Mouse (Mus musculus): Measurements from ENCODE around the gene Sfmbt2.
A peak's percentile ranks its signal among the peaks of the same experiment; 100 is the strongest.

Gene Sfmbt2

DNA sequence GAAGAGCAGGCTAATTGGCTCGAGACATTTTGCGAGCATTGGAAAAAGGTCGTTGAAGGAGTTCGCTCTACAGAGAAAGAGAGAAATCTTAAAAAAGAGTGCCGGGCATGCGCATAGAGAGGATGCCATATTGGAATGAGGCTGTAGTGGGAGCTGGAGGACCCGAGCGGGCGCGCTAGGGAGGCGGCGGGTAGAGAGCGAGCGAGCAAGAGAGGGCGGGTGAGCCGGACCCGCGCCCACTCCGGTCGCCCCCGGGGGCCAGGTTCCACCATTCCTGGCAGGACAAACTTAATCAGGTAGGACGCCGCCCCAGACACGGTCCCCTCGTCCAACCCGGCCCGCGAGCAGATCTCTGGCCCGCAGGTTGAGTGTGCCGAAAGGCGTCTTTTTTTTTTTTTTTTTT lies 2.0 kb downstream of the Sfmbt2 start:
- DNase-seq (ENCODE audit: low read depth, low spot score) = peak; percentile 75

DNA sequence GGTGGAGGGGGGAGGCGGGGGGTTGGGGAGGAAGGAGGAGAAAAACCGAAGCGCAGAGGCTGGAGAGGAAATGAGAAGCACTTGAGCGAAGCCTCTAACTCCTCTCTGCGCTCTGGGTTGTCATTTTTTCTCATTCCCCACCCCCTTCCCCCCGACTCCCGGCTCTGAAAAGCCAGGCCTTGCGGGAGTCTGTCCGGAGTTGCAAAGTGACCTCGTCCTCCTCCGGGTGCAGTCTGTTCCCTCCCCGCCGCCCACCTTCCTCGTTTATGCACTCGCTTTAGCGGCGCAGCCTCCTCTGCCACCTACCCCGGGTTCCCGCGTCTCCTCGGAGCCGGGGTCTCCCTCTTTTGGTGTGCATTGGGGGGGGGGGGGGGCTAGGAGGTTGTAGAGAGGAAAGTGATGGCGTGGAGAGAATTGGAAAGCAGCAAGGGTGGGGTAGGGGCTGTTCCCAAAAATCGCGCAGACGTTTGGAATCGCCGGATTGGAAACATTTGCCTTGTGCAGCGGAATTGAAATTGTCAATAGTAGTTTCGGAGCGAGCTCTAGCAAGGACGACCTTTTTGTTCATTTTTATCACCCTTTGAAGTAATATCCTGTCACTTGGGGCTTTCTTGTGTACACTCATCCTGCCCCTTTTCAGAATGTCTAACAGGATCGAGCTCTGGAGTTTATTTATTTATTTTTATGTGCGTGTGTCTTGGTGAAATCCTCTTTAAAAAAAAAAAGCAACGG lies 2.6 kb downstream of the Sfmbt2 start:
- peak; percentile 32 for DNase-seq (ENCODE audit: low read depth, low spot score)

DNA sequence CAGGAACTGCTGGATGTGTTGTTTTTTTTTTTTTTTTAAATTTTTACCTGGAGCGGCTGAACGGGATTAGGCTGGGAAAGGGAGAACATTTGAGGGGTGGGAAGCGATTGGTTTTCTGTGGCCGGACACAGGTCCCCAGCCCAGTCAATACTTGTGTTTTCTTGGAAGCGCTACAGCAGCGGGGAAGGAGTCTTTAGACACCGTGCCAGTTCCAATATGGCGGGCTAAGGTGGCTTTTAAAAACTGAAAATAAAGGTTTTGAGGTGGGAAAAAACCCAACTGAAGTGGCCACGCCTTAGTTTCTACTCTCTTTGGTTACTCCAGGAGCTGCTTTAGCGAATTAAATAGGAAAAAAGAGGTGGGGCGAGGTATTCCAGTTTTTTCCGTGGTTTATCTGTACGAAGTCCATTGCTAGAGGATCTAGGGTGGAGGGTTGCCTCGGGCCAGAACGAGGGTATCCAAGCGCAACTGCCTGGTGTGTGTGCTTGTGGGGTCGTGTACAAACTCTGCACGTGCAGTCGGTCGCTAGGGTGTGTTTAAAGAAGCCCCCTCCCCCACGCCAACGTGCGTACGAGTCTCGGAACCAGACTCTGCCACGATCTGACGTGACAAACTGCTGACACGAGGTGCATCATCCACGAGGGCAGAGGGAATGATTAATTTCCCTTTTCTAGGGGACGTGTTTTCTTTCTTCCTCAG lies 3.3 kb downstream of the Sfmbt2 start:
- DNase-seq (ENCODE audit: low read depth, low spot score) = peak; percentile 14

DNA sequence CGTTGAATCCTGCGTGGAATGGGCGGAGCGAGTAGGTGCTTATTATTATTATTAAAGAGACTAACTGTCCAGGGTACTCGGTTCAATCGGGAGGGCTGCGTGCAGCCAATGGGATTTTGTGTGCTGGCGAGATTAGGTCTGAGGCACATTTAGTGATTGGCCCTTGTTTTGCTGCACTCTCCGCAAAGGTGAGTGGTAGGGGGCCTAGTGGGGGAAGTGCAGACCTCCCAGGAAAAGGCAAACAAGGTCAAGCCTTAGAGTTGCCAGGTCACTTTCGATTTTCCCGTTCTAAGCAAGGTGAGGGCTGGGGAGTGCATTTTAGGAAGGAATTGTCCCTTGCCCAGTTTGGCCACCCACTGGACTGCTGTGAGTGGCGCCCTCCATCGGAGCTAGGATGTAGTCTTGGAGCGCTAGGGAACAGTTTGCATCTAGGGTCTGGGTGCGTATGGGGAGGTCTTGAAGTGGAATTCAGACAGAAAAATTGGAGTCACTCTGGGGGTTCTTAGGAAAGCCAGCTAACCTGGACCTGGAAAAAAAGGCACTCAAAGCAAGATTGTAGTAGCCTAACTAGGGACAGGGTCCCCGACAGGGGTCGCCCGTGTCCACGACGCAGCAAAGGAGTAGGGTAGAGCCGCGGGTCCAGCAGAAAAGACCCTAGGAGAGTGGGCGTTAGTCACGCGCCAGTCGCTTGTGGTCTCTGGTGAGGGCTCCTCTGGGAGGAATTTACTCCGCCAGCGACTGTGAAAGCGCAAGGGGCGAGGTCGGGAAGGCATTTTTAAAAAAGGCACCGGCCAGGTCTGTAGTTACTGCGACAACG lies 4.1 kb downstream of the Sfmbt2 start:
- DNase-seq (ENCODE audit: low read depth, low spot score) = peak; percentile 71

DNA sequence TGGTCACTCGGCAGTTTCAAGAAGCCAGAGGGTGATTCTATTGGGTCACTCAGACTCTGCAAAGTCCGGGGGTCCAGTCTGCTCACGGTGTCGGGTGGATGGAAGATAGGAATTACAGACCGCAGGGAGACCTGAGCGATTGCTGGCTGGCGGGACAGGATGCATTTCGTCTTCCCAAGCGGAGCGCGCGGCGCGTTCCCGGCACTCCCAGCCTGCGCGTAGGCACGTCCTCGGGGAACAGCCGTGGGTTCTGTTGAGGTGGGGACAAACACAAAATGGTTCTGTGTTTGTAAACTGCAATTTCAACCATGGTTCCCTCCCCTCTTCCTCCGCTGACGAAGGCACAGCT lies 4.7 kb downstream of the Sfmbt2 start:
- peak; percentile 13 for DNase-seq (ENCODE audit: low read depth, low spot score)

DNA sequence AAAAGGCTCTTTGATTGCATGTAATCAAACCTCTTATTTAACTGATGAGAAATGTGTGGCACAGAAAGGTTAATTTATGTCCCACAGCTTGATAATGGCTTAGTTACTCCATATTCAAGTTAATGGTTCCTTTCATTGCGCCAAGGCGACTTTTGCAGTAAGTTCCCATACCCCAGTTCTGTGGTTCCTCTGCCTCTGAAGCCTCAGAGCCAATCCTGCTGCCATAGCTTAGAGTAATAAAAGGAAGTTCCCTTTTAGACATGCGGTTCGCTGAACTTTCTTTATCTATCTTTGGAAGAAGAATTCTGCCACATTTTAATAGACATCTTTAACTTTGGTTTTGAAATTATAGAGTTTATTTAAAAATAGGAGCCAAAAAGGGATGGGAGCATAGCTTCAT lies 19.7 kb downstream of the Sfmbt2 start:
- DNase-seq (ENCODE audit: low read depth, low spot score) = no peak

DNA sequence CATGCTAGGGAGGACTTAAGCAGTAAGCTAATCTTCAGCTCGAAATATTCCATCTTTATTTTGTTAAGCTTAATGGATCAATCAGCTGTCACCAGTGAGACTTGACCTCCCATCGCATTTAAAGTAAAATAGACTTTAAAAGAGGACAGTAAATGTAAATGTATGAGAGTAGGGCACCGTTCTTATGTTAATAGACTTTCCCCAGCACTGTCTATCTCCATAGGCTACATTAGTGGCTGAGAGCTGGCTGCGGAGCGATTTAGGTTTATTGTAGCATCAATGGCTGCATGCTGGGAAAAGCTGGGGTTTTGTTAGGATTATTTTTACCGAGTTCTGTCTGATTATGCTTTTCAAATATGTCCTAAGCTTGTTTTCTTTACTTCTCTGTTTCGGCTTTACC lies 20.5 kb downstream of the Sfmbt2 start:
- no peak for DNase-seq (ENCODE audit: low read depth, low spot score)

DNA sequence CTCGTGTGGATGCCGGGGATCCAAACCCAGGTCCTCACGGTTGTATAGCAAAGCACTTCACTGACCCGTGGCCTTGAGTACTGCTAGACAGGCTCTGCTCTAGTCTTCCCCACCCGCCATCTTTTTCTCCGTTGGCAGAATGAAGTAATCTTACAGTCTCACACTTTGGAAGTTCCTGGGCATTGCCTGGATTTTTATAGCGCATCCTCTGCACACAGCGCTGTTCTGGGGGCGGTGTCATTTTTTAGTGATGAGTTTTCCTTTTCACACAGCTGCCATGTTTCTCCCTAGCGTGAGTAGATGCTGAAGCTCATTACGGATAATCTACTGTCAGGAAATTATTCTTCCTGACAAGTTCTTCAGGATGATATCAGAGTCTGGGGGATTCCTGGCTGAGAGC lies 24.8 kb downstream of the Sfmbt2 start:
- DNase-seq (ENCODE audit: low read depth, low spot score) = no peak

DNA sequence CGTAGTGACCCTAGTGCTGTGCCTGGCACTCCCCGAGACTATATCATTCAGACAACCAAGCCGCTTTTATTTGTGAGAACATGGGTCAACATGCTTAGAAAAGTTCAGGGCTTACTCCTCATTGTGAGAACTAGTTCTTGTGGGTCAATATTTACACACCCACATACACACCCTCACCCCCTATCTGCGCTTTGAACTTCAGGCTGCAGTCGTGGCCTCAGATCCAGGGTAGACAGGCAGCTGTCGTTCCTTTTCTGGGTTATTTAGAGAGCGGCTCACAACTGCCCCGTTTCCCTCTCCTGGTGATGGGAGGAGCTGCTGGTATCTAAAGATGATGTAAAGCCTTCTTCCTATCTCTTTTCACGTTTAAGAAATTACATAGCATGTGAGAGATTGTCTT lies 27.5 kb downstream of the Sfmbt2 start:
- DNase-seq (ENCODE audit: low read depth, low spot score) = no peak

DNA sequence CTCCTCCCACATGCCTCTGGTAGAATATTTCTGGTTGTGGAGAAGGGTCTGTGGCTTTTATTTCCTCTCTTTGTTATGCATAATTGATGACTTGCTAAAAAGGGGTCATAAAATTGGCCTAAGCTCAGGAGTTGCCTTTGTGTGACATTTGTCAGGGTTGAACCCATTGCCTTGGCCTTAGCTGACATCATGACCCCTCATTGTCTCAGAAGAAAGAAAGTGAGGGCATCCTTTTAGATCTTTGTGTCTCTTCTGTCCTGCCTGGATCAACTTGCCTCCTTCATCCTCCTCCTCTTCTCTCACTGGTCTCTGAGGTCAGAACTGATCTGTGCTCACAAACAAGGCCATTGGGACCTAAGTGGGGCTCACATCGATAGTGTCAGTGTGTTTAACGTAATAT lies 35.8 kb downstream of the Sfmbt2 start:
- DNase-seq (ENCODE audit: low read depth, low spot score) = no peak

DNA sequence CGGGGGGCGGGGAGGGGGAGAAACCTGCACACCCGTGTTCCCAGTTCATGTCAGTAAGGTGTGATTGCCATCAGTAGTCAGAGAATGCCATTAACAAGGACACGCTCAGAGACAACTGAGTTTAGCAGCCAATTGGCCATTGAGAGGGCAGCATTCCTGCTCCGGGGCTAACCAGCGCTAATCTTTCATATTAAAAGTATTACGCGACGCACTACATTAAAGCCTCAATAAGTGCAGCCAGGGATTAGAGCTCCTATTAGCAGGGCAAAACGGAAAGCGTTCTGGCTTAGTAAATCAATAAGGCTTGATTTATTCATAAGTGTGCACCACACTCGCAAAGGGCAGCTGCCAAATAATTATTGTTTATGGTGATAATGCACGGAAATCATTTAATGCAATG lies 39.1 kb downstream of the Sfmbt2 start:
- DNase-seq (ENCODE audit: low read depth, low spot score) = no peak

DNA sequence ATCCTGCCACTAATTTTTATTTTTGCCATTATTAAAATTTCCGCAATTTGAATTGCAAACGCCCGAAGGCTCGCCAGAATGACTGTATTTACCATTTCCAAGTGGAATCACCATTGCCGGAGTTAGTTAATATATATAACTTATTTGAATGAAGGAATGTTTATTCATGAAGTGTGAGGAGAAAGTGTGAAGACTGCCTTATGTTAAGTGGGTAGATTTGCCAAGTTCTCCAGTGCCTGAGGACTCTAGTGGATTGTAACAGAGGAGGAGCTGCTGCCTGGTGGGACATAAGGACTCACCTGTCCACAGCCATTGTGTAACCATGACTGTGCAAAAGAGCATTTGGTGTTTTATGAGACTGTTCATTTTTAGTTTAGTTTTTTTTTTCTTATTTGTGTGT lies 39.8 kb downstream of the Sfmbt2 start:
- no peak for DNase-seq (ENCODE audit: low read depth, low spot score)

DNA sequence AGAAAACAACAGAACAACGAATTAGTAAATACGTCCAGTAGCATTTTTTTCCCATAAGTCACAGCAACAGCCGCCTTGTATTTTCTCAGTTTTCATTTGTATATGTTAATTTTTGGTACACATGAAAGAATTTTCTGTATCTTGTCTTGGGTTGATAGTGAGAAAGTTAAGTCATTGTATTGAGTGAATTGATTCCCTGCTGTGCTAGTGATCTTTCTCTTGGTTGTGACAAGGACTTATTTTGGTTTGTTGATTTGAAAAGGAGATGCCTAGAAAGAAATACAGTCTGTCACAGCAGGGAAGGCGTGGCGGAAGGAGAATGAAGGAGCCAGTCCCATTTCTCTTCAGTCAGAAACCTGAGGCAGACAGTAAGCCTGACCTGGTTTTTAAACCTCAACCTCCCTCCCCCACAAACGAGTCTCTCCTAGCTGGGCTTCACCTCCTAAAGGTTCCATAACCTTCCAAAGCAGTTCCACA lies 50.7 kb downstream of the Sfmbt2 start:
- DNase-seq (ENCODE audit: low read depth, low spot score) = no peak

DNA sequence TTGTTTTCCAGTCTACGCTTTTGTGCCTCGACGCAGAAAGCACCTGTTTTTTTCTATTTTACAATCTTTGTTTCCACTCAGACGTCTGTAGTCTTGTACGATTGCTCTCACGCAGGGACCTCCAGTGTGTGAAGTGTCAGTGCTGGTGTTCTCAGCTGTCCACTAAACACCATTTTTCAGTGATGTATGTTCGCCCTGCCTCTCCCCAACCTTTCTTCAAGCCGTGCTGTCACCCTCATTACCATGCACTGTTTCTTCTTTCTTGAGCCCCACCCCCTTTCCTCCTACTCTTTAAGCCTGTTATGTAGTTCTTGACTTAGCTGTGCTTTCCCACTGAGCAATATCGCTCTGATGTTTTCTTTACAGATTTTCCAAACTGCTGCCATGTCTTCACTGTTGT lies 67.0 kb downstream of the Sfmbt2 start:
- no peak for DNase-seq (ENCODE audit: low read depth, low spot score)

DNA sequence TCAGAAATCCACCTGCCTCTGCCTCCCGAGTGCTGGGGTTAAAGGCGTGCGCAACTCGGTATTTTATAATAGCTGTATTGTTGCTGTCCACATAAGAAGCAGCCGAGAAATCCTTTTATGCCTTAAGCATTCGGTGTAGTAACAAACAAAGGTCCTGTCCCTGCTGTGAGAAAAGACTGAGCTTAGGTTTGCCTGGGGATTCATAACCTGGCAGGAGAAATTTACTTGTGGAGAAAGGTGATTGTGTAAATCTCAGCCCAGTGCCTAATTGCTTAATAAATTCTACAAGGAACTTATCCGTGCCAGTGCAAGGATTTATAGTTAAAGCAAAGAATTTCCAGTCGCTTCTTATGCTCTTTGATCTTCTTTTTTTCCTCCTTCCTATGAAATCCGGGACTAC lies 71.5 kb downstream of the Sfmbt2 start:
- DNase-seq (ENCODE audit: low read depth, low spot score) = no peak

DNA sequence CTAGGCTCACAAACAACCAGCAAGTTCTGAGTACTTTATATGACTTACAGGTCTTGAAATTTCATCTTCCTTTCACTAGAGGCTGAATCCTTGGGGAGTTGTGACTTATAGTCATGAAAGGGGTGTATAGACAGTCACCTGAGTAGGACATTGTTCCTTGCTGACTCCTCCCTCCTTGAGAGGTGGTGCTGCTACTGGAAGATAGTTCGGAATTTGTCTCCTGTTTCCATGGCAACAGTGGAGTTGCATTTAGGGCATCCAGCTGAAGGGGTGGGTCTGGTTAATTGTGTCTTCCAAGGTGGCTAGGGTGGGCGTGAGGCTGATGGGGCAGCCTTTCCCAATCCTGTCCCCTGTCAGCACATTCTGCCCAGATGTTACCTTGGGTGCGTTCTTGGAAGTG lies 83.3 kb downstream of the Sfmbt2 start:
- DNase-seq (ENCODE audit: low read depth, low spot score) = no peak

DNA sequence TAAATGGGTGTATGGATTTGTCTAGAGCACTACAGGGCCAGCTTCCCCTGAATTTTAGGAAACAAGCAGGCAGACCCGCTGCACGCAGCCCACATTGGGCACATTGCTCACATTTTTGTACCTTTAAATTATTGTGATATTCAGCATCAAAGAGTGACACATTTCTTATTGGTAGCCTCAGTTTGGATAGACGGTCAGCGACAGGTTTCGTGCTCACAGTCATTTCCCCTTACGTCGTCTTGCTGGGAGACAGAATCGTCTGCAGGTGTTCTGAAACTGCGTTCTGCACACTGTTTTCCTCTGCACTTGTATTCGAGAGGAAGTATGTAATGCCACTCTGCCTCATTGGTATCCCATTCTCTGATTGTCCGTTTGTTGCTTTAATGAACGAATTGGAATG lies 88.0 kb downstream of the Sfmbt2 start:
- DNase-seq (ENCODE audit: low read depth, low spot score) = no peak

DNA sequence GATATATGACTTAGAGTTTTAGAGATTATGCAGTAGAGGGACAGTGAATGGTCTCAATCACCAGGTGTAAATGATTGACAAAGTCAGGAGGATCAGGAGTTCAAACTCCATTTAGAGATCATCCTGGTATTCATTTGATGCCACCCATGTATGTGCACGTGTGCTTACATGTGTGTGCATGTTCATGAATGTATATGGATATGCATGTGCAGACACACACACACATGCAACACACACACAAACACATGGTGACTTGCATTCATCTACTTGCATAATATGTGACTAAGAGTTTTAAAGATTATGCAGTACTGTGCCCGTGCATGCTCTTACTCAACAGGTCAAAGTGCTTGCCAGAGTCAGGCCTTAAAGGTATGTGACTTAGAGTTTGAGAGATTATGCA lies 146.2 kb downstream of the Sfmbt2 start:
- DNase-seq (ENCODE audit: low read depth, low spot score) = no peak

DNA sequence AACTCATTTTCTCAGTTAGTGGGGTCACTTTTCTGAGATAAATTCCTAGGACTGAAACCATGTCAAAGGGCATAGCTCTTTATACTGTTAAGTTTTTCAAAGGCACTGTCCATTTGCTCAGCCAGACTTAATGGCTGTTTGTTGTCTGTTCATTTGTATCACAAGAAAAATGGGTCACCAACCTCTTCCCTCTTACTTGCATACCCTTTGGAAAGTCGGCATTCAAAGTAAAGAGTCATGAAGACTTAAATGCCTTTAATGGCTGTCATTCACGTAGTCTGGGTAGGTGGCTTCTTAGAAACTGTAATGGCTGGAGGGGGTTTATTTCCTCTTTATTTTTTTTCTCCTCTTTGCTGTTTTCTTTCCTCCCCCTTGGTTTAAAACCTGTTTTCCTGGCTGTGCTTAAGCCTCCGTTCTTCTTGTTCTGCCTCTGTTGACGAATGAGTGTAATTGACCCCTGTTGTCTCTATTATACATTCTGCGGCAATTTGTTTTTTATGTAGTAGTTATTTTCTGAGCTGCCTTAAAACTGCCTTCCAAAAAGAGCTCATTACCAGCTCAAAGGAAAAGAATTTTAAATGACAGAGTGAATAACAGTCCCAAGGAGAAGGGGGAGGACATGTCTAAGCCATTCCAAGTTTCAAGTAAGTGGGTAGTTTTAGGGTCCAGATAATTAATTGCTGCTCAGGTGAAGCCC lies 151.6 kb downstream of the Sfmbt2 start:
- DNase-seq (ENCODE audit: low read depth, low spot score) = no peak

DNA sequence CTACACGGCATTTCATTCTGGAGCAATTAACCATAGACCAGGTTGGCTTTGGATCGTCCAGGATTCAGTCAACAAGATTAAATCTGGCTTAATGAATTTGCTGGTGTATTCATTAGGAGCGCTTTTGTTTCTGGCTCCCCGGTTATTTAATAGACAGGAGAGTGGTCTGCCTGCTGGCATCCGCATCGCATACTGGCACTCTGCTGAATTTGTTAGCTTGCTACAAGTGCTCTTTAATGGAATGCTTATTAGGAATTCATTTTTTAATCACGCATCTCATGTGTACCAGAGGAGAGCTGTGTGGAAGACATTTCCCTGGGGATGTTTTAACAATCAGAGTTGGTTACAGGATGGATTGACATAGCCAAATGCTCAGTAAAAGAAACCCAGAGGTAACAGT lies 155.3 kb downstream of the Sfmbt2 start:
- DNase-seq (ENCODE audit: low read depth, low spot score) = no peak

DNA sequence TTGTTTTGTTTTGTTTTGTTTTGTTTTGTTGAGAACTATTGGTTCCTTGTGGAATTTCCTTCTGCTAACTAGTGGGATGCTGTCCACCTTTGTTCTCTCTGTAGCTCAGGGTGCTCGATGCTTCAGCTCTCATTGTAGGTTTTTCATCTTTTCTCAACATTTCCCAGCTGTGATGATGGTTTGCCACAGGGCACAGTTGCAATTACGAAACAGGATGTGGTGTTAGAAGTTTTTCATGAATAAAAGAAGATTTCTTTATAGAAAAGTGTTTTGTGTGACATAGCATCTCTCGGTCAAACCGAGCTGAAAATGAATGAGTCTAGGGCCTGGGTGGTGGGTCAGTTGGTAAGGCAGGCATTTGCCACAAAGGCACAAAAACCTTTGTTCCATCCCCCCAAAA lies 171.5 kb downstream of the Sfmbt2 start:
- no peak for DNase-seq (ENCODE audit: low read depth, low spot score)

DNA sequence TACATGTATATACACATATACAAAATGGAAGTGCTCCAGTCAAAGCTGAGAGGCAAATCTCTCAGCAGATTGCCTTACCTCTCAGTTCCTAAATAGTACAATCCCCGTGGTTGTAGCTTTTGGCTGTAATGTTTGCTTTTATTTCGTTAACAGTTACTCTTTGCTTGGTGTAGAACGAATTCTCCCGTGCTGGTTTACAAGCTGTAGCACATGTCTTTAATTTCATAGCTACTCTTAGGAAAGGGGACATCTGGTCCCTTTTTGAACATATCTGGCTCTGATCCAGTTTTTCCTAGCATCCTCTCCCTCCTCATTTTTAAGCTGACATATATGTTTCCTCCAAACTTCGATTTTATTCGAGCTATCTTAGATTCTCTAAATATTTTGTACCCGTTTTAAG lies 172.1 kb downstream of the Sfmbt2 start:
- DNase-seq (ENCODE audit: low read depth, low spot score) = no peak
